In genomic region chr13:47916456-47916855, GRCm38 (mm10) we compare ENCODE assay signal across 9 mouse cellular contexts.
DNase-seq lines count a peak whose midpoint lies in the region; ATAC-seq lines count a peak whose summit lies in the region.
"Had no signal": no experiment of that assay in that cellular context is flagged by ENCODE, and none has a peak within 500 bp of the region (broad histone marks: within the 10 kb centered on the region; RNA-seq: fewer than 3 reads in every experiment).

No protein-coding gene starts in this region.

- H3K27ac ChIP-seq in liver, embryonic 11.5 days (ENCODE audit: low read depth, low read length): no peak overlapping the region
- H3K27ac ChIP-seq: stomach, embryonic 15.5 days had no signal

- no peaks in the 10 kb centered on the region for H3K27me3 ChIP-seq in liver, embryonic 11.5 days (replicated peaks; ENCODE audit: control insufficient read depth, insufficient read depth, low read length)
- H3K27me3 ChIP-seq: stomach, embryonic 15.5 days had no signal

- H3K36me3 ChIP-seq in liver, embryonic 11.5 days (ENCODE audit: control insufficient read depth, insufficient read depth, low read length): no peaks in the 10 kb centered on the region
- H3K36me3 ChIP-seq: stomach, embryonic 15.5 days had no signal

- ATAC-seq in megakaryocyte-erythroid progenitor cell, adult 5-6 weeks (replicated peaks; ENCODE audit: low FRiP score, low TSS enrichment, poor library complexity, severe bottlenecking): no peak
- no peak for ATAC-seq in megakaryocyte, adult 5-6 weeks (ENCODE audit: poor library complexity, severe bottlenecking)
- no peak for ATAC-seq in liver, embryonic 11.5 days (replicated peaks; ENCODE audit: low FRiP score)

- H3K9ac ChIP-seq in liver, embryonic 11.5 days (ENCODE audit: low read depth, low read length): no peak overlapping the region
- H3K9ac ChIP-seq: stomach, embryonic 15.5 days had no signal

- H3K4me1 ChIP-seq in liver, embryonic 11.5 days (replicated peaks; ENCODE audit: control insufficient read depth, insufficient read depth, low read length): no peaks in the 10 kb centered on the region
- H3K4me1 ChIP-seq: stomach, embryonic 15.5 days had no signal

- peak; percentile 3 for DNase-seq in gastrocnemius, adult 18-20 months (ENCODE audit: low spot score)
- no peak for DNase-seq in gastrocnemius, postnatal 25 days
- DNase-seq in ovary, postnatal 14 days (ENCODE audit: low spot score): peak; percentile 5
- no peak for DNase-seq in ovary, postnatal 10 days (ENCODE audit: low spot score)
- peak; percentile 21 for DNase-seq in left cerebral cortex, adult 11 months (ENCODE audit: low spot score)
- DNase-seq in liver, embryonic 11.5 days (ENCODE audit: low spot score): no peak

- whole genome bisulfite sequencing in liver, embryonic 11.5 days: 85% methylated on average over 8 of the region's 8 CpGs

- H3K9me3 ChIP-seq in liver, embryonic 11.5 days (ENCODE audit: control insufficient read depth, low read length): no peaks in the 10 kb centered on the region
- H3K9me3 ChIP-seq: stomach, embryonic 15.5 days had no signal

- H3K4me2 ChIP-seq in liver, embryonic 11.5 days: no peak overlapping the region
- H3K4me2 ChIP-seq: stomach, embryonic 15.5 days had no signal

- no peak overlapping the region for H3K4me3 ChIP-seq in liver, embryonic 11.5 days (ENCODE audit: low read depth, low read length)
- H3K4me3 ChIP-seq: stomach, embryonic 15.5 days had no signal

Comparison
In these comparisons a context has a peak if more than half of its experiments do, and no peak if none do; other contexts are left out.
1. DNase-seq: peak in gastrocnemius, adult 18-20 months (single experiment), ovary, postnatal 14 days (single experiment) and left cerebral cortex, adult 11 months (single experiment); none in gastrocnemius, postnatal 25 days (single experiment), ovary, postnatal 10 days (single experiment) and liver, embryonic 11.5 days (single experiment).